Mouse (Mus musculus) mouse embryonic stem cell (cell line): ENCODE measurements around the gene Marcksl1.

Experiments used
- in situ Hi-C, 2 experiments: fragments of 300-500 bp; cut with MboI; formaldehyde crosslinking; loops; 1 replicate in 1 of 2; 3 replicates in 1 of 2; pipeline ENCODE4 v1.14.3; 2019 to 2020; ENCODE audit warnings: low sequenced_read_pairs in 2 of 2, low pct_unique_long_range_greater_than_20kb in 1 of 2, mixed read lengths in 1 of 2; ENCODE audit not compliant: unreplicated experiment in 1 of 2

Gene Marcksl1

GRCm38 (mm10) chr4:129513086-129513767, at the start of gene Marcksl1:
Gene Marcksl1 (plus strand): TSS chr4:129513581.
- in situ Hi-C loops = no loop called here

GRCm38 (mm10) chr4:129464286-129464815, 49.0 kb upstream of the Marcksl1 start:
- in situ Hi-C loops = no loop called here

GRCm38 (mm10) chr4:129476047-129476446, 37.3 kb upstream of the Marcksl1 start:
- in situ Hi-C loops = no loop called here

- in situ Hi-C loops = no loop called here
These were observed 33.5 kb upstream of the Marcksl1 start for GRCm38 (mm10) chr4:129479863-129480262.

- in situ Hi-C loops = no loop called here
These were observed 32.3 kb upstream of the Marcksl1 start for GRCm38 (mm10) chr4:129481090-129481489.

- in situ Hi-C loops = no loop called here
These were observed 22.2 kb upstream of the Marcksl1 start, which contains the start of the genes Tssk3 and Fam229a for GRCm38 (mm10) chr4:129490972-129491880. Gene Tssk3 (minus strand): TSS chr4:129491022. Gene Fam229a (plus strand): TSS chr4:129491190.

GRCm38 (mm10) chr4:129494681-129495080, 18.7 kb upstream of the Marcksl1 start:
- in situ Hi-C loops = no loop called here

GRCm38 (mm10) chr4:129495672-129496562, 17.5 kb upstream of the Marcksl1 start:
- in situ Hi-C loops = no loop called here

GRCm38 (mm10) chr4:129496631-129497030, 16.8 kb upstream of the Marcksl1 start:
- in situ Hi-C loops = no loop called here

GRCm38 (mm10) chr4:129498941-129499340, 14.4 kb upstream of the Marcksl1 start:
- in situ Hi-C loops = no loop called here

GRCm38 (mm10) chr4:129500017-129500416, 13.4 kb upstream of the Marcksl1 start:
- in situ Hi-C loops = no loop called here

GRCm38 (mm10) chr4:129500607-129501566, 12.5 kb upstream of the Marcksl1 start:
- in situ Hi-C loops = no loop called here

- in situ Hi-C loops = no loop called here
These were observed 11.0 kb upstream of the Marcksl1 start for GRCm38 (mm10) chr4:129502327-129502888.

GRCm38 (mm10) chr4:129502901-129503444, 10.4 kb upstream of the Marcksl1 start:
- in situ Hi-C loops = no loop called here

GRCm38 (mm10) chr4:129505511-129505910, 7.9 kb upstream of the Marcksl1 start:
- in situ Hi-C loops = no loop called here

- in situ Hi-C loops = no loop called here
These were observed 5.7 kb upstream of the Marcksl1 start for GRCm38 (mm10) chr4:129507434-129508236.
